ENCODE assay signal across 31 mouse cellular contexts in the genomic region with DNA sequence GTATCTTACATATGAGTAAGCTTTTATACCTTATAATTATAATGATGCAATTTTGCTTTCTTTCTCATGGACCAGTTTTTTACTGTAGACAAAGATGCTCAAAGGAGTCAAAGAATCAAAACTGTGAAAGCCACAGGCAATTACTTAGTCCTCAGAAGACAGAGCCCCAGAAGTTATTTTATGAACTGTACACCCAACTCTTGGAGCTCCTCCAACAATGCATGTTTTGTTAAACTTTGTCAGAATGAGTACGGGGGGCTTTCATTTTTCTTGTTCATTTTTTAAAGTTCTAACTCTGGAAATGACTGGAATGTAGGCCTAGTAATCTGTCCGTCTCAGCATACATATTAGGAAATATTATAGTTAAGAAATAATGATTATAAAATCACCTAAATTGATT. TPM values are rescaled to one million over a fixed set of nuclear protein-coding genes. Genes with fewer than 3 reads are reported as not detected.
"Had no signal": no experiment of that assay in that cellular context is flagged by ENCODE, and none has a peak within 500 bp of the region (broad histone marks: within the 10 kb centered on the region; RNA-seq: fewer than 3 reads in every experiment).

No protein-coding gene starts in this region.

- H3K4me1 ChIP-seq: limb, embryonic 10.5 days; limb, embryonic 12.5 days; limb, embryonic 13.5 days; limb, embryonic 15.5 days; liver, embryonic 12.5 days; liver, embryonic 13.5 days; liver, embryonic 15.5 days; lung, embryonic 15.5 days; megakaryocyte, embryonic 14.5 days; midbrain, embryonic 10.5 days; midbrain, embryonic 12.5 days; midbrain, embryonic 13.5 days; midbrain, embryonic 15.5 days; neural tube, embryonic 12.5 days had no signal

- H3K27me3 ChIP-seq: limb, embryonic 12.5 days; limb, embryonic 13.5 days; limb, embryonic 15.5 days; liver, embryonic 12.5 days; liver, embryonic 13.5 days; liver, embryonic 15.5 days; lung, embryonic 15.5 days; megakaryocyte, embryonic 14.5 days; midbrain, embryonic 12.5 days; midbrain, embryonic 13.5 days; midbrain, embryonic 15.5 days; neural tube, embryonic 12.5 days had no signal

- H3K36me3 ChIP-seq: limb, embryonic 10.5 days; limb, embryonic 12.5 days; limb, embryonic 13.5 days; limb, embryonic 15.5 days; liver, embryonic 12.5 days; liver, embryonic 13.5 days; liver, embryonic 15.5 days; lung, embryonic 15.5 days; midbrain, embryonic 10.5 days; midbrain, embryonic 12.5 days; midbrain, embryonic 13.5 days; midbrain, embryonic 15.5 days; neural tube, embryonic 12.5 days had no signal

- H3K4me2 ChIP-seq: limb, embryonic 12.5 days; limb, embryonic 13.5 days; limb, embryonic 15.5 days; liver, embryonic 11.5 days; liver, embryonic 12.5 days; liver, embryonic 13.5 days; liver, embryonic 15.5 days; lung, embryonic 15.5 days; midbrain, embryonic 11.5 days; midbrain, embryonic 12.5 days; midbrain, embryonic 13.5 days; midbrain, embryonic 15.5 days; neural tube, embryonic 12.5 days had no signal

- DNase-seq: left cerebral cortex, postnatal 4 days; liver; liver, embryonic 13.5 days; liver, postnatal 0 days; lung, adult 2 months; lung, postnatal 10 days; lung, postnatal 14 days; lung, postnatal 36 days; lung, postnatal 4 days; midbrain, embryonic 14.5 days had no signal

- H3K4me3 ChIP-seq: left cerebral cortex, adult 2 months; limb, embryonic 10.5 days; limb, embryonic 12.5 days; limb, embryonic 13.5 days; limb, embryonic 15.5 days; liver, embryonic 12.5 days; liver, embryonic 13.5 days; liver, embryonic 15.5 days; lung, embryonic 15.5 days; megakaryocyte, embryonic 14.5 days; midbrain, embryonic 10.5 days; midbrain, embryonic 12.5 days; midbrain, embryonic 13.5 days; midbrain, embryonic 15.5 days; myocyte; neural tube, embryonic 12.5 days had no signal

- H3K9me3 ChIP-seq: limb, embryonic 10.5 days; limb, embryonic 12.5 days; limb, embryonic 13.5 days; limb, embryonic 15.5 days; liver, embryonic 12.5 days; liver, embryonic 13.5 days; liver, embryonic 15.5 days; lung, embryonic 15.5 days; megakaryocyte, embryonic 14.5 days; midbrain, embryonic 10.5 days; midbrain, embryonic 12.5 days; midbrain, embryonic 13.5 days; midbrain, embryonic 15.5 days; neural tube, embryonic 12.5 days had no signal

- H3K27ac ChIP-seq: left cerebral cortex, adult 2 months; limb, embryonic 10.5 days; limb, embryonic 12.5 days; limb, embryonic 13.5 days; limb, embryonic 15.5 days; liver, embryonic 12.5 days; liver, embryonic 13.5 days; liver, embryonic 14.5 days; liver, embryonic 15.5 days; lung, embryonic 15.5 days; macrophage; midbrain, embryonic 10.5 days; midbrain, embryonic 12.5 days; midbrain, embryonic 13.5 days; midbrain, embryonic 15.5 days; neural tube, embryonic 12.5 days had no signal

- ATAC-seq: liver, embryonic 12.5 days; liver, postnatal 0 days; lung, postnatal 0 days; midbrain, embryonic 13.5 days; midbrain, embryonic 15.5 days; midbrain, embryonic 16.5 days had no signal

- H3K9ac ChIP-seq: limb, embryonic 12.5 days; limb, embryonic 13.5 days; limb, embryonic 15.5 days; liver, embryonic 12.5 days; liver, embryonic 13.5 days; liver, embryonic 14.5 days; liver, embryonic 15.5 days; liver, postnatal 0 days; lung, embryonic 15.5 days; midbrain, embryonic 12.5 days; midbrain, embryonic 13.5 days; midbrain, embryonic 15.5 days; neural tube, embryonic 12.5 days had no signal

RNA-seq across cellular contexts. Expression of gene Sema3d, which starts 16.1 kb away (rescaled TPM):
- polyA plus RNA-seq: macrophage had no signal
